Mouse (Mus musculus) heart, postnatal 36 days (tissue): ENCODE measurements at regions not wholly inside any gene's neighbourhood (a gene's known extent, or its start where the extent isn't known, plus 50 kb on each side); places are given as distances from the start of the nearest gene placed in this dataset.

Source experiments
- DNase-seq, 2 experiments: peaks; one replicate each; pipeline ENCODE4 v3.0.0; 2021 to 2022
- intact Hi-C: fragments of 180-260 bp; cut with DNase I; formaldehyde crosslinking; loops from one replicate; pipeline ENCODE4 v1.15.1; 2025

- intact Hi-C loops = no loop called here
- no peak for DNase-seq
Measured at GRCm38 (mm10) chr3:121618561-121618960, 52.0 kb upstream of the 4930432M17Rik start.

GRCm38 (mm10) chr3:121618161-121618560 lies 52.4 kb upstream of the 4930432M17Rik start:
- DNase-seq = no peak
- intact Hi-C loops = no loop called here

- intact Hi-C loops = no loop called here
- no peak for DNase-seq
Measured at GRCm38 (mm10) chr3:121617351-121617750, 53.2 kb upstream of the 4930432M17Rik start.

- DNase-seq = no peak
- intact Hi-C loops = no loop called here
Measured at GRCm38 (mm10) chr3:121616075-121616474, 54.5 kb upstream of the 4930432M17Rik start.

GRCm38 (mm10) chr3:121614741-121615140 lies 55.8 kb upstream of the 4930432M17Rik start:
- no peak for DNase-seq
- intact Hi-C loops = no loop called here

- no peak for DNase-seq
- intact Hi-C loops = no loop called here
Measured at GRCm38 (mm10) chr3:121613224-121613623, 57.3 kb upstream of the 4930432M17Rik start.

- no peak for DNase-seq
- intact Hi-C loops = no loop called here
Measured at GRCm38 (mm10) chr3:121609845-121610244, 60.7 kb upstream of the 4930432M17Rik start.

GRCm38 (mm10) chr3:121609090-121609489 lies 61.5 kb upstream of the 4930432M17Rik start:
- intact Hi-C loops = no loop called here
- DNase-seq = peak in 1 of 2 experiments; percentile 31

- DNase-seq = no peak
- intact Hi-C loops = no loop called here
Measured at GRCm38 (mm10) chr3:121604737-121605136, 65.8 kb upstream of the 4930432M17Rik start.

GRCm38 (mm10) chr3:121604081-121604480 lies 66.5 kb upstream of the 4930432M17Rik start:
- DNase-seq = no peak
- intact Hi-C loops = no loop called here

GRCm38 (mm10) chr3:121602826-121603370 lies 67.7 kb upstream of the 4930432M17Rik start:
- no peak for DNase-seq
- intact Hi-C loops = no loop called here

- peak; percentile 18 to 39 for DNase-seq
- intact Hi-C loops = no loop called here
Measured at GRCm38 (mm10) chr3:121602082-121602561, 68.4 kb upstream of the 4930432M17Rik start.

- DNase-seq = no peak
- intact Hi-C loops = no loop called here
Measured at GRCm38 (mm10) chr3:121600841-121601240, 68.6 kb upstream of the Slc44a3 start.

- no peak for DNase-seq
- intact Hi-C loops = no loop called here
Measured at GRCm38 (mm10) chr3:121600388-121600787, 68.2 kb upstream of the Slc44a3 start.

- no peak for DNase-seq
- intact Hi-C loops = no loop called here
Measured at GRCm38 (mm10) chr3:121597988-121598387, 65.8 kb upstream of the Slc44a3 start.

- intact Hi-C loops = no loop called here
- no peak for DNase-seq
Measured at GRCm38 (mm10) chr3:121597203-121597602, 65.0 kb upstream of the Slc44a3 start.

- intact Hi-C loops = no loop called here
- DNase-seq = no peak
Measured at GRCm38 (mm10) chr3:121594580-121594979, 62.4 kb upstream of the Slc44a3 start.

GRCm38 (mm10) chr3:121593598-121594117 lies 61.5 kb upstream of the Slc44a3 start:
- intact Hi-C loops = no loop called here
- no peak for DNase-seq

- no peak for DNase-seq
- intact Hi-C loops = no loop called here
Measured at GRCm38 (mm10) chr3:121593143-121593542, 60.9 kb upstream of the Slc44a3 start.

GRCm38 (mm10) chr3:121589494-121589885 lies 57.3 kb upstream of the Slc44a3 start:
- no peak for DNase-seq
- intact Hi-C loops = no loop called here

- intact Hi-C loops = no loop called here
- peak; percentile 63 to 73 for DNase-seq
Measured at GRCm38 (mm10) chr3:121588737-121589493, 56.7 kb upstream of the Slc44a3 start.

- intact Hi-C loops = no loop called here
- no peak for DNase-seq
Measured at GRCm38 (mm10) chr3:121585306-121585705, 53.1 kb upstream of the Slc44a3 start.
